Mouse (Mus musculus): ENCODE measurements at regions not wholly inside any gene's neighbourhood (a gene's known extent, or its start where the extent isn't known, plus 50 kb on each side); places are given as distances from the start of the nearest gene placed in this dataset.

GRCm38 (mm10) chr17:48790526-48790925 lies 141.7 kb upstream of the Lrfn2 start:
- TF ChIP-seq CTCF (IDR thresholded peaks at IDR 0.05; ENCODE audit: control insufficient read depth, insufficient read depth, insufficient replicate concordance, low read depth, low read length) (no peak), POLR2A (IDR thresholded peaks at IDR 0.05; ENCODE audit: control insufficient read depth, low read depth, low read length) (no peak)

Data from testis, adult 2 months (tissue).